Mouse (Mus musculus): ENCODE data around the gene Btg3. TPM values are rescaled to one million over a fixed set of nuclear protein-coding genes. Genes with fewer than 3 reads are reported as not detected.

The Btg3 gene
- total RNA-seq, 1 experiment from 2014 or later = 13.4 TPM

DNA sequence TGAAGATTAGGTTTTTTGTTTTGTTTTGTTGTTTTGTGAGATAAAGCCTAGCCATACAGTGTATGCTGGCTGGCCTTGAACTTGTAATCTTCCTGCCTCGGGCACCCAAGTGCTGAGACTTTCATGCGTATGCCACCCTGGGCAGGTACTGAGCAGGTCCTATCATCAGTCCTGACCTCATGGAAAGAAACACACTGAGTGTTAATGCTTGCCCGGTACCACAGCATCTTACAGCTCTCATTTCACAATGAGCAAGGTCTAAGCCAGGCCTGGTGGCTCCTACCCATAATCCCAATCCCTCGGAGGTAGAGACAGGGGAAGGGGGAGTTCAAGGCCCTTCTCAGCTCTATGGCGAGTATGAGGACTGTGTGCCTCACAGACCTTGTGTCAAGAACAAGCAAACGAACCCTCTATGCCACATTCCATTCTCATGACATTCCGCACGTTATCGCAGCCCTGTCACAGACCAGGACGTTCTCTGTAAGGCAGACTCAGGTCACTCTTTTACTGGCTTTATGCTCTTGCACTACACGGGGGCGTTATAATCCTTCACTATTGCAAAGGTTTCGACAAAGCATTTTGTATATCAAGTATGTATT lies 29.6 kb downstream of the Btg3 start:
- no peak for ATAC-seq (replicated peaks; ENCODE audit: low read depth, poor library complexity, severe bottlenecking)

DNA sequence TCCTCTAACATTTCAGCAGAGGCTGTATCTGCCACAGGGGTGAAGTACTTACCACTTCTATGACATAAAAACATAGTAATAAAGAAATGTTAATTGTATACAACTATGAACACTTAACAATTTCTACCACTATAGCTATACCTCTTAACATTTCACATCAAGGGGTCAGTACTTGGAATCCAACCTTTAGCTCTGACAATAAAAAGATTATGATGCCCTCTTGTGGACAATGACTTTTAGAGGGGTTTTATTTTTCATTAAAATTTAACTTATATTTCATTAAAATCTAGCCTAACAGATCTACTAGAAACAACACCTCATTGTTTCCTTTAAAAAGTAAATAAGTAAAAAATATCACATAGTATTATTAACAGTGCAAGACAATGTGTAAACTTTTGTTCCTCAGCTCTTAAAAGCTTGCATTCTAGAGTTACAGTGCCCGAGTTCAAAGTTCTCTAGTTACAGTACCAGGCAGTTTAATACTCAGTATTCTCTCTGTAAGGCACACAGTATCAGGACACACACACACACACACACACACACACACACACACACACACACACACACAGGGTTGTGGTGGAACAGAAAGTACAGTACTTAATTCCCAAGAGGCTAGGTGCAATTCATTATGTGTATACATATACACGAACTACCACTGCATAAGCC lies 30.2 kb downstream of the Btg3 start:
- ATAC-seq (replicated peaks; ENCODE audit: low read depth, poor library complexity, severe bottlenecking) = no peak

DNA sequence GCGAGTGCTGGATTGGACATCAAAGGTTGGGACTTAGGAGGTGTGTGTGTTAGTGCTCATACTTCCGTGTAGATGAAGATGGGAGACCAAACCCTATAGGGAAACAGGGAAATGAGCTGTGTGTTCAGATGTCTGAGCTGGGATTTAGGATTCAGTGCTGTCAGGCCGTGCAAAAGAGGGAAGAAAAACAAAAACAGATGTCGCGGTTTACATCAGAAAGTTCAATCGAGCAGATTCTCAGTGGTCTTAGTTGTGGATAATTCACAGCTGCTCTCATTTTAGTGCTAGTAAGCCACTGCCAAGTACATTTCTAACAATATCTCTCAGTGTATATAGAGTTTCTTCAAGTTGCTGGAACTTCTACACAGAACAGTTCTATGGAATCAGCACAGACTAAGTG lies 33.2 kb downstream of the Btg3 start:
- no peak for ATAC-seq (replicated peaks; ENCODE audit: low read depth, poor library complexity, severe bottlenecking)

DNA sequence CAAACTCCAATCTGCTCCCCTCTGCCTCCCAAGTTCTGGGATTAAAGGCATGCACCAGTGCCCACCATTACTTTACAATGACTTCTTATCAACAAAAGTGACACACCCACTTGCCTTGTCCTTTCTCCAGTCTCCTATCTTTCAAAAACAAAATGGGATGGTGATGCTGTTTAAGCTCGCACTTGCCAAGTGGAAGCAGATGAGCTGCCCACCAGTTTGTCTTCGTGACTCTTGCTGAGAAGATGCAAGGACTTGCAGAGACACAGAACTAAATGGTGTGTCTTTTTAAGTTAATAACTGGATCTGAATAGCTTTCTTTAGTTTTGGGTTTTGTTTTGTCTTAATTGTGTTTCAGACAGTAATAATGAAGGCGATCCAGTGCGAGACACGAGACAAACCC lies 34.2 kb downstream of the Btg3 start:
- ATAC-seq (replicated peaks; ENCODE audit: low read depth, poor library complexity, severe bottlenecking) = no peak

DNA sequence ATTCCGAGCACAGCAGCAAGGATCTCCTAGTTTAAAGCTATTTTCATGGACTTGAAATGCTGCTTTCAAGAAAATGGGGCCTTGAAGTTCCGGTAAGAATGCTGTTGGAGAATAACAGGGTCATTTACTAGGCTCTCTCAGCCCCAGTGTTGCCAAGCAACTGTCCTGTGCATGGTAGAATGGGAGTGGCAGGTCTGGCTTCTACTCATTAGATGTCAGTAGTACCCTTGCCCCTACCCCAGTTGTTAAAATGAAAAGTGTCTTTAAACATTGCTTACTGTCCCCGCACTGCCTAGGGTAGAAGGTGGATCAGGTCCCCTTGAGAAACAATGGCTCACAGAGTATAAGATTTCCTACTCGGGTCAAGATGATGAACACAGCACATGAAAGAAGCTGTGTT lies 35.6 kb downstream of the Btg3 start:
- no peak for ATAC-seq (replicated peaks; ENCODE audit: low read depth, poor library complexity, severe bottlenecking)

DNA sequence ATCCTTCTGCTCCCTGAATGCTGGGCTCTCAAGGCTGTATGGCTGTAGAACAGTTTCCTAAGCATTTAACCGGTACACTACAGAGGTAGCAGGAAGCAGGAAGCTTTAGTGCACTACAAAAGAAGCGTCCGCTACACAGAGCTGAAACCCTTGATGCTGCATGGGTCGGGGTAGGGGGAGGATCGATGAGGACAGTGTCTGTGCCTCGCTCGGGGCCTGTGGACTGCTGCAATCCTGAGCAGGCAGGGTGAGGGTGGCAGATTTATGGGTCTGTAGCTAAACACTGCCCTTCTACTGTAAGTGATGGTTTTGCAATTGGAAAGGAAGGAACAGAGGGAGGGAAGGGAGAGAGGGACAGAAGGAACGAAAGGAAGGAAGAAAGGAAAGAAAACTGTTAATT lies 39.8 kb downstream of the Btg3 start:
- ATAC-seq (replicated peaks; ENCODE audit: low read depth, poor library complexity, severe bottlenecking) = no peak

DNA sequence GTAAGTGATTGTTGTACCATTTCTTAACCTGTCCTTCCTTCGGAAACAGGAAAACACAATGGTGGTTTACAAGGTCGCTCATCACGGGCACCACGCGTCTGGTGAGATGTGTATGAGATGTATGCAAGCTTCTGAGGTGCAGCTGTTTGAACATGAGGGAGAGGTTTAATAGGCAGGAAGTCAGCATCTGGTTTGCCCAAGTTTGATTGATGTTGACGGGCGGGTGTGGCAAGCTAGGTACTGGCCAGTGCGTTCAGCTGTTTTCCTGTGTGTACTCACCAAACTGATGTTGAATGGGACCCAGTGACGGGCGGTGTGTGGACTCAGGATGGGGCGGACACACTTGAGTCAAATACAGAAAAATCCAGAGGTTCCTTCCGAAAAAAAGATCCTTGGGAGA lies 49.0 kb downstream of the Btg3 start:
- no peak for ATAC-seq (replicated peaks; ENCODE audit: low read depth, poor library complexity, severe bottlenecking)

DNA sequence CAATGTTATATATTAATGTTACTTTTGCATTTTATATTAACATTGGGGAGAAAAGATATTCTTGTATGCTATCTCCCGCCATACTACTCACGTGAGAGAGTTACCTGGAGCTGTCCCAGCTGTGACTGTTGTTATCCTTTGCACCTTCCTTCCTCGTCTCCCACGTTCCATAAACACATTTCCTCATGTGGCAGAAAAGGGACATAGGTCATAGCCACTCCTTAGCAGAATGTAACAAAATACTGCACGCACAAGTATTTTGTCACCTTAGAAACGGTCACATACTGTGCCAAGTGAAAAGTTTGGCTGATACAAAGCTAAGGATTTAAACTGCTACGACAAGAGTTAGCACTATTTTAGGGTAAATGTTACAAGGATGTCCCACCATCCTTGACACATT lies 49.4 kb downstream of the Btg3 start:
- ATAC-seq (replicated peaks; ENCODE audit: low read depth, poor library complexity, severe bottlenecking) = no peak

DNA sequence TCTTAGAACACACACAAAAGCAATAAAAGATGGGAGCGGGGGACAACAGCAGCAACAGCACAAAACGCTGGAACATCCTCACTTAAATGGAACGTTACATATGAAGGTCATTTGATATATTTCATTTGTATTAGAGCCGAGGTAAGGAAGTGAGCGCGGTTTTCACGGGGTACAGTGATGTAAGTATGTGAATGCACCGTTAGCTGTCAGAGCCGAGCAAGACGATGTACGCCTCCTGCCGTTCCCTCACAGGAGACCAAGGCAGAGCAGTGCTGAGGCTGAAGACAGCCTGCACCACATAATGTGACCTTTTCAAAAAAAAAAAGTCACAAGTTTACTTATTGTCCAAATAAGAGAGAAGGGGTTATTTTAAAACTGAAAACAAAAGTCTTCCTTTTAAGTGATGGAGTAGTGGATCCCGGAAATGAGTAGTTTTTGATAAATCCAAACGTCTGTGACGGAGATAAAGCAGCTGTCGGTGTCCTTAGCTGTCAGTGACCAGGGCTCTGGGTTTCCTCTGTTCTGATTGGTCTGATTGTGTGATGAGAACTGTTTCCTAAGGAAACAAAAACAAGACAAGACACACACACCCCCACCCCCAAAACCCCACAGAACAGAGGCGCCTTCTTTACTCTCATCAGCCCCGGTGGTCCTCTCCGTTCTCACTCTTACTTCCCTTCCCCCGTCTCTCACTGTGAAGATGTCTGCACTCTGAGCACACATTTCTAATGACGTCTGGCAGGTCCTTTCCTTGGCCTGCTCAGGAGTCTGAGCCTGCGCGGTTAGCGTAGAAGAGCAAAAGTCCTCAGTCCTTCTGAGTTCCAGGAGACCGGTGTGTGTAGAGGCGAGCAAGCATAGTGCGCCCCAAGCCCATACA lies 50.8 kb downstream of the Btg3 start:
- no peak for ATAC-seq (replicated peaks; ENCODE audit: low read depth, poor library complexity, severe bottlenecking)

DNA sequence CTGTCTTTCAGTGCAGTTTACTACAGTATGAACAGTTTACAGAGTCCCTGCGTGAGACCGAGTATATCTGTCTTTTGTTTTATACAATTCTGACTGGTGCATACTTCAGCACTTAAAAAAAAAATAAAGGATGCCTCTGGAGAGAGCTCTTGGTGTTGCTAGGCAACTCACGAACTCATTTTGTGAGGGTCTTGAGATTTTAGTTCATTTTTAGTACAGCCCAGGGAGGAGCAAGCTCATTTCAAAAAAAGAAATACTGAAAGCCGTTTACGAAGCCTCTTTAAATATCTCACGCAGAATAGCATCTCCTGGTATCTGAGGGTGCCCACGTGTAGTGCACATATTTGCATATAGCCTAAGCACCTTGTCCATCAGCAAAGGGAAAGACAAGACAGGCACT lies 54.9 kb downstream of the Btg3 start:
- no peak for ATAC-seq (replicated peaks; ENCODE audit: low read depth, poor library complexity, severe bottlenecking)

DNA sequence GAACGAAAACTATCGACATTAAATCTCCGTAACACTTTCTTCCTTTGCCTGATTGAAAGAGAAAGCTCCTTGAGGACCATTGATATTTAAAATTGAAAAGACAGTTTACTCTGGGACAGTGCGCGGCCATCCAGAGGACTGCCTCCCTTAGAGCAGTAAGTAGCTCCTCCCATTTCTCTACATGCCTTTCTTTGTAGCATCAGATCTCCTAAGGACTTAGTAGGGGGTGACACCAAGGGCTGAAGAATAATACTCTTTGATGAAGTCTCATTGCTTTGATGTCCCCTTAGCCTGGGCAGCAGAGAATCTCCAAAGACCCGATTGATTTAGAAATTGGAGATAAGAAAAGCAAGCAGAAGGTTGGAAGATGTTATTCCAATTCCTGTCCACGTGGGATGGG lies 55.4 kb downstream of the Btg3 start:
- ATAC-seq (replicated peaks; ENCODE audit: low read depth, poor library complexity, severe bottlenecking) = no peak

DNA sequence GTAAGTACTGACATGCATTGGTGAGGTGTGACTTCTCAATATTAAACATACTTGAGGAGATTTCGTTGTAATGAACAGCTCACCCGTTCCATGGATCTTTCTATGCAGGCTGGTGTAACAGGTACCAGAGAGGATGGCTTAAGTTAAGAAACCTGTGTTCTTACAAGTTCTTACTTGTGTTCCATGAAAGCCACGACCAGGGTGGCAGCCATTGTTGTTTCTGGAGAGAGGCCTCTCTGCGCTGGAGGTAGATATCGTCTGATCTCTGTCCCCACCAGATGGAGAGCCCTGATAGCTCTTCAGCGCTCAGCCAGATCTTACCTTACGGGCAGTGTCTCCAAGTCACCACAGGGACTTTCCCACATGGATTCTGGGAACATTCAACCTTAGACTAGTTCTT lies 57.3 kb downstream of the Btg3 start:
- no peak for ATAC-seq (replicated peaks; ENCODE audit: low read depth, poor library complexity, severe bottlenecking)

DNA sequence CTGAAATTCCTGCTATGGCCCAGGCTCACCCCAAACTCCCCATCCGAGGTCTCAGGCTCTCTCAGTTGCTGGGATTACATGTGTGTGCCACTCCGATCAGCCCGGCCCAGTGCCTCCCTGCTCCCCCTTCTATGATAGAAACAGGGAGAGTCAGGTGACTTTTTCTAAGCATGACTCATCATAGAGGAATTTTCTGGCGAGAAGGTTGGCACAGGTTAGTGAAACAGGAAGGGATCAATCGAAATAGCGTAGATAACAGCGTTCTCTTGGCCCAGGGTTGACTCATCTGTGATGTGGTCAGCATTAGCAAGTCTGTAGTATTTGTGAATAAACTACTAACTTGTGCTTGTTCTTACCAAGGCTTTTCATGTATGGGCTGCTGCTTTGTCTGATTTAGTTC lies 59.0 kb downstream of the Btg3 start:
- no peak for ATAC-seq (replicated peaks; ENCODE audit: low read depth, poor library complexity, severe bottlenecking)

DNA sequence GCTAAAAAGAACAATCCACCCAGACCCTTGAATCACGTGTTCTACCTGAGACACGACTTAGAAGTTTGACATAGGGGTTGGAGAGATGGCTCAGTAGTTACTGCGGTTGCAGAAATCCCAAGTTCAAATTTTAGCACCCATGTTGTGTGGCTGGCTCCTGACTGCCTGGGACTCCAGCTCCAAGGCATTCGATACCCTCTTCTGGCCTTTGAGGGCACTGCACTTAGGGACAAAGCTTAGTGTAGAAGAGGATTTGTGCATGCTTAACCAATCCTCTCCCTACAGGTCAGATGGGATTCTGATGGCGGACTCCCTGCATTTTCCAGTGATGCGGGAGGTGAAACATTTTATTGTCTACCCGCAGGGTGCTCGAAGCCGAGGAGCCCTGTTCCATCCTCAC lies 60.1 kb downstream of the Btg3 start:
- peak; percentile 99 for ATAC-seq (replicated peaks; ENCODE audit: low read depth, poor library complexity, severe bottlenecking)

DNA sequence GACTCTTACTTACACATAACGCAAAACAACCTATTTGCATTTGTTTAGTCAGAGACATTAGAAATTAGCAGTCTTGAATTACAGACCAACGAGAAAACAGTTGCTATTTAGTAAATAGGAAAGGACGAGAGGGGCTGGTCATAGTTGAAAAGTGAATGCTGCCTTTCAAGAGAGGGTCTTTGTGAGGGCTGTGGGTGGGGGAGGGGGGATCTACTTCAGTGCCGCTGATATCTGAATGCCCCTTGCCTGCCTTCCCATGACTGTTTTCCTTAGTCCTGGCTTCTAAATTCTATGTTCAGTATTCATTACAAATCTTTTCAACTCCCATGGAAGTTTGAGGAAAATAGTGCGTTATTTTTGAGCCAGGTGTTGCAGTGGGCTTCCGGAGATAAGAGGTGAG lies 63.0 kb downstream of the Btg3 start:
- no peak for ATAC-seq (replicated peaks; ENCODE audit: low read depth, poor library complexity, severe bottlenecking)

DNA sequence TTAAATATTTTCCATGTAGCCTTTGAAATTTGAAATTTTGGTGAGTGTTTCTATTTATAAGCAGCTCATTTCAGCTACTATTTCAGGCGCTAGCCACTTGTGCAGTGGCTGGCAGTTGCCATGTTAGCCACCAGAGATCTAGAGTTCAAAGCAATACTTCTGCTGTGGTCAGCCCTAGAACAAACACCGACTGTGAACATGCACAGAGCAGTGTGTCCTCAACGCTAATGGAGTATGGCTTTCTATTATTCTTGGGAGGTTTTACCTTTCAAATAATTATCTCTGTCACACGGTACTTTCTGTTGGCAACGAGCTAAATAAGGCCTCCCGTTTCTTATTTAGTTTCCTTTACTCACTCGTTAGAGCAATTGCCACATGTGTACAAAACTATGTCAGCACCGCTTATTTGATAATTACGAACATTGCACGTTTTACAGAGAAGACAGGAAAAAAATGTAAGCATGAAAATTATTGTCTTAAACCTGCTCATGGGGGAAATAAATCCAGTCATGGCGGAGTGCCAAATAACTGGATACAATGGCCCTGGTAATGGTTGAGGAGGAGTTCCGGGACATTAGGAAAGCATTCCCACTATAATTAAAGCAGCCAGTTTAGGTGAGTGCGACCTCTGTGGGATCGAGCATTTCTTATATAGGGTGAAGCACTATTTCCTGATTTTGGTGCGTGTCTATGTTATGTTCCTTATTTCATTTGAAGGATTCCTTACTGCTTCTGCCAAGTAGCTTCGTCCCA lies 63.7 kb downstream of the Btg3 start:
- ATAC-seq (replicated peaks; ENCODE audit: low read depth, poor library complexity, severe bottlenecking) = no peak

DNA sequence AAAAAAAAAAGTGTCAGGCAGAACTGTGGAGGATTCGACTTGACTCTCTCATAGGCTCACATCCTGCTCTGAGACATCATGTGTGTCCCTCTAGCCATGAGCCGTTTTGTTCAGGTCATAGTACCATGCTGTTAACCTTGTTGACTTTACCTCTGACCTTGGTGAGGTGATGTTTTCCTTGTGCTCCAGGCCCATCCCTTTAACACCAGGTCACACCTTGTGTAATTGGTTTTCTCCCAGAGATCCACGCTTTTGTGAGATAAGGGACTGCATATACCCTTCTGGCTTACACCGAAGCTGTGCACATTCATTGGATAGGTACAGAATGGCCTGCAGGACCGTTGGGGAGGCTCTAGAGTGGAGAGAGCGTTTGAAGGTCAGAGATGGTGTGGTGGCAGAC lies 67.7 kb downstream of the Btg3 start:
- no peak for ATAC-seq (replicated peaks; ENCODE audit: low read depth, poor library complexity, severe bottlenecking)

DNA sequence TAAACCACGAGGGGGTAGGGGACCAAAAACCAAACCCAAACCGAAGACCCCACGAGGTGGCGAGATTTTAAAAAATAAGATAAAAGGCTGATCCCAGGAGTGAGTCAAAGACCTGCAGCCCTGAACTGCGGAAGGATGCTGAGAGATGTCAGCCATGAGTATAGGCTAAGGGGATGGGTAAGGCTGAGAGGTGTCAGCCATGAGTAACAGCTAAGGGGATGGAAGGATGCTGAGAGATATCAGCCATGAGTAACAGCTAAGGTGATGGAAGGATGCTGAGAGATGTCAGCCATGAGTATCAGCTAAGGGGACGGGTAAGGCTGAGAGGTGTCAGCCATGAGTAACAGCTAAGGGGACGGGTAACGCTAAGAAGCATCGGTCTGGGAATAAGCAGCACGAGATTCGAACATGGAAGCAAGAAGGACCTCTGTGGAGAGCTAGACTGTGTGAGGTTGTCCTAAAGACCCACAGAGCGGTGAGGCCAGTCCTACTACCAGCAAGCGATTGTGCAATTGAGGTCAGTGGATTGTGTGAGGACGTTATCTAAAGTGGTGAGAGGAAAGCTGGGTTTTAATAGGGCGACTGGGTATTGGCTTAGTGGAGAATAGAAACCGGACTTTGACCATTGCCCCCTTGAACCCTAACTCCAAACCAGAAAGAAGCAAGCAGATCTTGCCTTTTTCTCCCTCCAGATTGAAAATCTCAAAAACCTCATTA lies 69.4 kb downstream of the Btg3 start:
- ATAC-seq (replicated peaks; ENCODE audit: low read depth, poor library complexity, severe bottlenecking) = no peak

DNA sequence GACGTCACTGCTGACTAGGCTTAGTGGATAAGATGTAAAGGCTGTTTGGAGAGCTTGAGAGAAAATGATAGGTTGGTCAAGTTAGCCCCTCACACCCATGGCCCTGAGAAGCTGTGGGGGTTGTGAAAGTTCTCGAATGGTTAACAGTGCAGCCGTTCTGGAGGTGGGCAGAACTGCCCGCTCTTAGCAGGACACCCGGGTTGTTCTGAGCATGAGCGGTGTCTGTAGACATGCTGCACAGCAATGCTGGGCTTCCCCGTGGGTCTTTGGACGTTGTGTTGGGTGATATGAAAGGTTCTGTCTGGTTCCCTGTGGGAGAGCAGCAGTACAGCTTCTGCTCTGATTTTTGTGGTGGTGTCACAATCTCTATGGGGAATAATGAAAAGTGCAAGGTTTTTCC lies 70.4 kb downstream of the Btg3 start:
- no peak for ATAC-seq (replicated peaks; ENCODE audit: low read depth, poor library complexity, severe bottlenecking)

DNA sequence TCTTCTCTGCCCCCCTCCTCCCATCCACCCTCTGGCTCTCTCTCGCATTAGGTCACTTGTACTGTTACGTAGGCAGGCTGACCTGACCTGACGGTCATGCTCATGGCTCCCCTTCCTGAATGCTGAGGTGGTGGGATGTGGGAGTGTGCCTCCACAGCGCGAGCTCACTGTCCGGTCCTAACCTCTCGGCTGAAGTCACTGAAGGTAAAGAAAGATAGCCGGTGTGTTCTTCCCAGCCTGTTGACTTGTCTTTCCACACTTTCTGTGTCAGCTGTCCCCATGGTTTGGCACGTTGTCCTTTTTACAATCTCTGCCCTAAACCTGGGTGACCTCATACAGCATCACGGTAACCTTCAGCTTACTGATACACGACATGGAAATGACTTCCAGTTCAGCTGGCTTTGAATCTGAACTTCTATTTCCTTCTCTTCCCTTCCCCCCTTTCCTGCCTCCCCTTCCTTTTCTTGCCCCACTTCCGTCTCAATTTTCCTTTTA lies 71.3 kb downstream of the Btg3 start:
- no peak for ATAC-seq (replicated peaks; ENCODE audit: low read depth, poor library complexity, severe bottlenecking)

Measured in common myeloid progenitor, adult 5-6 weeks (primary cell).